Mouse (Mus musculus) stomach, postnatal 0 days (tissue): ENCODE data around the gene Vps13c. TPM values are rescaled to one million over a fixed set of nuclear protein-coding genes. Genes with fewer than 3 reads are reported as not detected.

Source experiments
- ATAC-seq: fragments of 200-750 bp; cut with Nextera tagmentation; 2 replicates; pipeline ENCODE4 v1.8.0; 2017; ENCODE audit not compliant: low FRiP score, low TSS enrichment
- DNase-seq: peaks from one replicate; pipeline ENCODE4 v3.0.0-alpha.2; 2016; ENCODE audit warnings: low spot score
- H3K27ac ChIP-seq: fragments of 300-500 bp; sonication (generic); replicated peaks from 2 replicates; pipeline ENCODE4 v1.5.1; 2014; ENCODE audit warnings: mild to moderate bottlenecking, control low read depth
- H3K27me3 ChIP-seq: fragments of 300-500 bp; sonication (generic); 2 replicates; pipeline ENCODE4 v1.6.1; 2014; ENCODE audit warnings: low read length; ENCODE audit not compliant: control insufficient read depth, insufficient read depth
- H3K36me3 ChIP-seq: fragments of 300-500 bp; sonication (generic); 2 replicates; pipeline ENCODE4 v1.6.1; 2014; ENCODE audit warnings: low read length, mixed read lengths; ENCODE audit not compliant: control insufficient read depth, insufficient read depth
- H3K4me1 ChIP-seq: fragments of 300-500 bp; sonication (generic); replicated peaks from 2 replicates; pipeline ENCODE4 v1.6.1; 2014; ENCODE audit warnings: antibody characterized with exemption; ENCODE audit not compliant: control insufficient read depth, insufficient read depth
- H3K4me2 ChIP-seq: fragments of 300-500 bp; sonication (generic); replicated peaks from 2 replicates; pipeline ENCODE4 v1.6.1; 2014; ENCODE audit warnings: low read depth, mild to moderate bottlenecking, control low read depth, moderate library complexity
- H3K4me3 ChIP-seq: fragments of 300-500 bp; sonication (generic); 2 replicates; pipeline ENCODE4 v1.5.1; 2014; ENCODE audit warnings: low read depth, low read length, control low read depth
- H3K9ac ChIP-seq: fragments of 300-500 bp; sonication (generic); 2 replicates; pipeline ENCODE4 v1.6.1; 2014; ENCODE audit warnings: mild to moderate bottlenecking, low read length, control low read depth, mixed read lengths
- H3K9me3 ChIP-seq: fragments of 300-500 bp; sonication (generic); 2 replicates; pipeline ENCODE4 v1.6.1; 2016; ENCODE audit warnings: low read length; ENCODE audit not compliant: control insufficient read depth
- CTCF ChIP-seq: IDR thresholded peaks from 2 replicates; pipeline ENCODE4 v1.5.1; 2016; ENCODE audit warnings: antibody characterized with exemption, low read depth, mild to moderate bottlenecking, moderate library complexity
- EP300 ChIP-seq: optimal IDR thresholded peaks from 2 replicates; pipeline ENCODE3; 2016; ENCODE audit warnings: antibody characterized with exemption
- WGBS: fragments of 180-500 bp; shearing (Covaris S2); extraction: QIAGEN DNeasy Blood & Tissue Kit; methylation state at CpG from one replicate; pipeline ENCODE4 v1.1.7; 2014; 5-methylcytosine and 5-hydroxymethylcytosine counted together
- polyA plus RNA-seq: library from polyadenylated mRNA; unstranded; fragments of >200 nt; fragmentation: Nextera tagmentation; extraction: Ambion mirVana; gene quantifications from 2 replicates; pipeline ENCODE4 v1.2.1, GENCODE M21; 2015

Vps13c gene
- polyA plus RNA-seq, 1 experiment from 2014 or later = 4.5 TPM

DNA sequence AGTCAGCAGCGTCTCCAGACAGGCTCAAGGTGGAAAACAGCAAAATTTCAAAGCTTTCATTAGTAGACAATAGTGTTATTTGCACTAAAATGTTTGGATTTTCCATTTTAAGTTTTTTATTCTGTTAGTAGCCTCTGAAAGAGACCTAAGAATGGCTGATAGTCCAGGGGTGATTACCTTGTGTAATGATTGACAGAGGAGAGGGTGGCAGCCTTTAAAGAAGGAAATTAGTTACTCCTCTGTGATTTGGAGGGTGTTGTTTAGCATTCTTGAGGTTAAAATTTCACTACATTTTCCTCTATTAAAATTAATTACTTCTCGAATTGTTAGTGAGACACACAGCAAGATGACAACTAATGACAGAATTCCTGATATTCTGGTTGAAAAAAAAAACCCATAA lies 2.9 kb upstream of the Vps13c start:
- Histone ChIP-seq H3K27me3 (no peaks in the 10 kb centered on the region), H3K4me1 (no peaks in the 10 kb centered on the region), H3K27ac (no peak overlapping the region), H3K4me2 (no peak overlapping the region), H3K9me3 (no peaks in the 10 kb centered on the region), H3K4me3 (no peak overlapping the region), H3K36me3 (no peaks in the 10 kb centered on the region), H3K9ac (no peak overlapping the region)
- no peak for TF ChIP-seq CTCF
- TF ChIP-seq EP300 = no peak
- DNase-seq = no peak
- no peak for ATAC-seq
- WGBS = 51% methylated on average over 2 of the region's 2 CpGs

DNA sequence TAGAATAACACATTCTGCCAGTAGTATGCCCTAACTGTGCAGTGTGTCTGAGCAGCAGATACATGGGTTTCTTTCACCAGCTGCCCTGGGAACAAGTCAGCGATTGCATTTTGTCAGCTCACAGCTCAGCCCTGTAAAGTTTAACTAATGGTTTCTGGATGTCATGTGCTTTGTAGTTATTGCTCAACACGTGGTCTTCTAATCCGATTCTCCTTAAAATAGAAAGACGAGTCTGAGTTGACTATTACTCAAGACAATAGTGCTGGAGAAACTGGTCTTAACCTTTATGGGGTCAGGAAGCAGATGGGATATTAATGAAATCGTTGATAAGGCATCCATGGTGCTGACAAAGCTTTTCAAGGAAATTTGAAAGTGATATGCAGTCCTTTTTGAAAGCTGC lies 2.6 kb downstream of the Vps13c start:
- TF ChIP-seq EP300 (no peak), CTCF (no peak)
- no peak overlapping the region for H3K4me3 ChIP-seq
- WGBS = 23% methylated on average over 5 of the region's 5 CpGs
- no peak overlapping the region for H3K4me2 ChIP-seq
- no peak for ATAC-seq
- no peaks in the 10 kb centered on the region for H3K9me3 ChIP-seq
- no peak for DNase-seq
- H3K36me3 ChIP-seq = no peaks in the 10 kb centered on the region
- no peaks in the 10 kb centered on the region for H3K27me3 ChIP-seq
- no peaks in the 10 kb centered on the region for H3K4me1 ChIP-seq
- H3K27ac ChIP-seq = no peak overlapping the region
- no peak overlapping the region for H3K9ac ChIP-seq

DNA sequence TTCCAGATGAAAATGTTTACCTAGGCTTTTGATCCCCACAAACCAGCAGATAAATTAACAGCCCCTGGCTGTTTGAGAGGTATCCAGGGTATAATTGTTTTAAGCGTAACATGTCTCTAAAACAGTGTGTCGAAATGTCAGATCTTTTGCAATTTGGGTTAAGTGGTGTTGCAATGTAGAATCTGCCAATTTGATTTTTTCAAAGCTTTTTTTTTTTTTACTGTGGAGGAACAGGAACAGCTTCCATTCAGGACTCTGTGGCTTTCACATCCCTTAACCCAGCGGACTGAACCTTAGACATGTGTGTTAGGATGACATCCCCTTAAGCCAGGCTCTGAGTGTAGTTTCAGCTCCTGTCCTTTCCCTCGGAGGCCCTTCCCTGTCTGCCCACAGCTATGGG lies 4.8 kb downstream of the Vps13c start:
- TF ChIP-seq CTCF = no peak
- TF ChIP-seq EP300 = no peak
- H3K27me3 ChIP-seq = no peaks in the 10 kb centered on the region
- H3K4me2 ChIP-seq = no peak overlapping the region
- no peaks in the 10 kb centered on the region for H3K4me1 ChIP-seq
- H3K27ac ChIP-seq = no peak overlapping the region
- no peak for DNase-seq
- no peaks in the 10 kb centered on the region for H3K9me3 ChIP-seq
- no peaks in the 10 kb centered on the region for H3K36me3 ChIP-seq
- WGBS = 59% methylated on average over 4 of the region's 4 CpGs
- H3K4me3 ChIP-seq = no peak overlapping the region
- H3K9ac ChIP-seq = no peak overlapping the region
- ATAC-seq = no peak

DNA sequence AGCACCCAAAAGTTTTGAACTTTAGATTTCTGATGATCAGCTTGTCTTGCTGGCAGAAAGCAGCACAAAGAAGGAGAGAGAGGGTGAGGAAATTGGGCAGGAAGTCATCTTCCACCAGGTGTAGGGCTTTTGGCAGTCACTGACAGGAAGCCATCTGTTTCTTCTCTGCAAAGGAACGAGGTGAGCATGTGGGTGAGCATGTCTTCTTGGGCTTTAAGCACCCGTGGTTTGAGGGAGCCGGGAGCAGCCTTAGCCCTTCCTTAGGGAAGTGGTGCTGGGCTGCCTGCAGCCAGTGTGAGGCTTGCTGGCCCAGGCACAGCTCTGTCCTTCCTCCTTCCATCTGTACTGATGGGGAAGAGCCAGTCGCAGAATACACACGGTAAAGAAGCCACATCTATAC lies 5.5 kb downstream of the Vps13c start:
- H3K36me3 ChIP-seq = no peaks in the 10 kb centered on the region
- H3K27ac ChIP-seq = no peak overlapping the region
- H3K9ac ChIP-seq = no peak overlapping the region
- 47% methylated on average over 5 of the region's 5 CpGs for WGBS
- H3K4me1 ChIP-seq = no peaks in the 10 kb centered on the region
- H3K9me3 ChIP-seq = no peaks in the 10 kb centered on the region
- no peak for DNase-seq
- ATAC-seq = no peak
- H3K4me2 ChIP-seq = no peak overlapping the region
- TF ChIP-seq EP300 (no peak), CTCF (no peak)
- no peaks in the 10 kb centered on the region for H3K27me3 ChIP-seq
- H3K4me3 ChIP-seq = no peak overlapping the region

DNA sequence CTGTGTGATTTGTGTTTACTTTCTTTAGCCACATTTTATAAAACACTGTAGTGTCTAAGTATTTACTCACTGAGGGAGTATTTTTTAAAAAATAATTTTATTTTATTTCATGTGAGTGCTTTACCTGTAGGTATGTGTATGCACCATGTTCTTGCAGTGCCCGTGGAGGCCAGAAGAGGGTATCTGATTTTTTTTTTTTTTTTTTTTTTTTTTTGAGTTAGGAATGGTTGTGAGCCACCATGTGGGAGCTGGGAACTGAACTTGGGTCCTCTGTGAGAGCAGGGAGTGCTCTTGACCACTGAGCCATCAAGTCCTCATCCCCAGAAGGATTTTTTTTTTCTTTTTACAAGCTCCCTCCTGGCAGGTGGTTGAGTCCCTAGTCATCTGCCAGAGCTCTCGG lies 5.9 kb downstream of the Vps13c start:
- H3K4me3 ChIP-seq = no peak overlapping the region
- DNase-seq = no peak
- 89% methylated on average over 2 of the region's 2 CpGs for WGBS
- H3K27ac ChIP-seq = no peak overlapping the region
- no peaks in the 10 kb centered on the region for H3K9me3 ChIP-seq
- H3K4me2 ChIP-seq = no peak overlapping the region
- no peaks in the 10 kb centered on the region for H3K27me3 ChIP-seq
- H3K9ac ChIP-seq = no peak overlapping the region
- no peak for ATAC-seq
- no peaks in the 10 kb centered on the region for H3K36me3 ChIP-seq
- TF ChIP-seq EP300 (no peak), CTCF (no peak)
- H3K4me1 ChIP-seq = no peaks in the 10 kb centered on the region

DNA sequence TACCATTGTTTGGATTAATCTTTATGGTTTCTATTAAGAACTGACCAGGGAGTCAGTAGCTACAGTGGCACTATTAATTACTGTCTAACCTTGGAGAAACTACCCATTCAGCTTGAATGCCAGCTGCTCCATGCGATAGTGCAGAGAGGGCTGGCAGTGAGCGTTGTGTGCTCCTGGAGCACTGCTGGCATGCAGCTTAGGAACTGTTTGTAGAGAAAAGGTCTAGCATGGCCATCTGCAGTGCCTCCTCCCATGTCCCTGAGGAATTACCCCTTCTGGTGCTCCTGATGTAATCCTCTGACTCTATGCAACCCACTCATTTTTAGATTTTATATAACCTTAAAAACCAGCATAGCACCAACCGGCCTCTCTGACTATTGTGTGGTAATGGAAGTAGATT lies 7.4 kb downstream of the Vps13c start:
- Histone ChIP-seq H3K4me3 (no peak overlapping the region), H3K27ac (no peak overlapping the region; the same call in 1 of the 2 replicates), H3K27me3 (no peaks in the 10 kb centered on the region), H3K4me2 (no peak overlapping the region), H3K4me1 (no peaks in the 10 kb centered on the region), H3K9ac (no peak overlapping the region), H3K36me3 (no peaks in the 10 kb centered on the region), H3K9me3 (no peaks in the 10 kb centered on the region)
- no peak for TF ChIP-seq CTCF
- no peak for TF ChIP-seq EP300
- 90% methylated on average over 3 of the region's 3 CpGs for WGBS
- ATAC-seq (no peak), DNase-seq (no peak)
